Mouse (Mus musculus): ENCODE data around the gene Alyref.

GRCm38 (mm10) chr11:120549986-120550809, 48.0 kb downstream of the Alyref start:
- TF ChIP-seq CTCF (IDR thresholded peaks at IDR 0.05; ENCODE audit: extremely low read depth, insufficient read depth, insufficient read length, insufficient replicate concordance) (no peak), POLR2A (IDR thresholded peaks at IDR 0.05; ENCODE audit: low read depth, low read length) (no peak)

Measured in spleen, adult 2 months (tissue).